Mouse (Mus musculus) layer of hippocampus, adult 8-10 months (tissue): ENCODE data around the gene Gas2l3. TPM values are rescaled to one million over a fixed set of nuclear protein-coding genes. Genes with fewer than 3 reads are reported as not detected.
A peak's percentile ranks its signal among the peaks of the same experiment; 100 is the strongest.

Experiments
- DNase-seq, 2 experiments: peaks; one replicate each; pipeline ENCODE4 v3.0.0; 2022; ENCODE audit warnings: low spot score in 2 of 2
- total RNA-seq, 4 experiments: library from RNA; stranded (reverse); gene quantifications; 2 replicates each; pipeline ENCODE4 v1.2.4; 2022

Gene Gas2l3
- total RNA-seq, 4 experiments from 2014 or later, result 3.7 to 4.3 (median 3.9) TPM

DNA sequence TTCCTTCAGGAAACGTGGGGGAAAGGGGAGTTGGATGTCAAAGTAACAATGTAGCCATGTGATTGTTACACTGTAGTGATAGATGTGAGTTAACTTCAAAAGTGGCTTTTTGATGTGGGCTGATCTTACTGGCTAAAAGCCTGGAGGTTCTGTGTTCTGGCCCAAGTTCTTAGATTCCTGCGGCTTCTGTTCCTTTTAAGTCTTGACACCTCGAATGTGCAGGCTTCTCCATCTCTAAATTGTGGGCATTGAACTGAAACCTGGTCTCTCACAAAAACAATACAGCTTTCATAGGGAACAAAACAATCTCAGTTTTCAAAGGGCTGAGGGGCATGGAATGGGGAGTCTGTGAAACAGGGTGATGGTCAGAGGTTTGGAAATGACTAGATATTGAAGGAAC is 614 bp upstream of the Gas2l3 start:
- no peak for DNase-seq

DNA sequence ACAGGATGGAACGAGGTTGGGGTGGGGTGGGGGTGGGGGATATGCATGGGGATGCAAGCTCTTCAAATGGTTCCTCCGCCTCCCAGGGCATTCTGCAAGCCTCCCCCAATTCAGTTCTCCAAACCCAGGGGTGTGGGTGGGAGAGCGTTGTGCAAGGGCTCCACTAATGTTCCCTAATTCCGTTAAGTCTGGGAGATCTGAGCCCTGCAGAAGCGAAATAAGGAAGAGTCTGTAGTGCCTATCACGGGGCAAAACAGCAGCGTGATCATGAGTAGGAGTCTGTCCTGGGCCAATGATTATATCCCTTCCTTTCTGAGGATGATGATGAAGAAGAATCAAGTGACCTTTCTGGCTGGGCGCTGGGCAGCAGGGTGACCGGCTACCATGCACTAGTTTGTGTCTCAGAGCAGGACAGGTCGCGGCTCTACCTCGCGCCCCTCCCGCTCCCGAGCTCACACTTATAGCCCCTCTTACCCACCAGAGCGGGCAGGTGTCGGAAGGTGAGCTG is 598 bp downstream of the Gas2l3 start:
- DNase-seq, result peak in 1 of 2 experiments; percentile 7

GRCm38 (mm10) chr10:89442640-89443039 is 1.1 kb downstream of the Gas2l3 start:
- no peak for DNase-seq

GRCm38 (mm10) chr10:89441961-89442360 is 1.8 kb downstream of the Gas2l3 start:
- no peak for DNase-seq

DNA sequence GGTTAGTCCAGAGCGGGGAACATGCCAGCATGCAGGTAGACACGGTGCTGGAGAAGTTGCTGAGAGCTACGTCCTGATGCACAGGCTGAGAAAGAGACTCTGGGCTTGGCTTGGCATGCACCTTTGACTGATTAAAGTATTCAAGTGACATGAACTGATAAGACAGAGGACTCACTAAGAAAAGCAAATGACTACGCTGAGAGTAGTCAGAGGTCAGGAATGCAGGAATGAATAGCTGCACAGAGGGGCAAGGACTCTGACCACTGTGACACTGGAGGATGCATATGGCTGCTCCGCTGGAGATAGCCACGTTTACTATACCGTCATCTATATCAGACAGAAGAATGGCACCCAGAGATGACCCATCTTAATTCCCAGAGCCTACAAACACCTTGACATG is 4.4 kb downstream of the Gas2l3 start:
- DNase-seq, result no peak

- DNase-seq, result no peak
Observed at GRCm38 (mm10) chr10:89437996-89438395, 5.8 kb downstream of the Gas2l3 start.

DNA sequence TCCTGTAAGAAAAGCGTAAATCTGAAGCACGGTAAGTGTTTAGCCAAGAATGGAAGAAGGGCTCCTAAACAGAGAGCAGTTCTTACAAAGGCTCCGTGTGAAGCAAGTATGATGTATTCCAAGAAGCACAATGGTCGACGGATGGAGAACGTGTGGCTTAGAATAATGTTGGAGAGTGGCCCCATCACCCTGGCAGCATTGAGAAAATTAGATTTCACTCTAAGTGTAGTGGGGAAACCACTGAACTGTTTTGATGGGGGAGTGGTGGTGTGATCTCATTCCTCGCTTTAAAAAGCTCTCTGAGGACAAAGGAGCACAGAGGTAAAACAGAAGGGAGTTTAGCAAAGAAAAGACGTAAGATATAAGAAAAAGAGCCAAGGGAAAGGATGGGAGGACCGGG is 6.3 kb downstream of the Gas2l3 start:
- no peak for DNase-seq

DNA sequence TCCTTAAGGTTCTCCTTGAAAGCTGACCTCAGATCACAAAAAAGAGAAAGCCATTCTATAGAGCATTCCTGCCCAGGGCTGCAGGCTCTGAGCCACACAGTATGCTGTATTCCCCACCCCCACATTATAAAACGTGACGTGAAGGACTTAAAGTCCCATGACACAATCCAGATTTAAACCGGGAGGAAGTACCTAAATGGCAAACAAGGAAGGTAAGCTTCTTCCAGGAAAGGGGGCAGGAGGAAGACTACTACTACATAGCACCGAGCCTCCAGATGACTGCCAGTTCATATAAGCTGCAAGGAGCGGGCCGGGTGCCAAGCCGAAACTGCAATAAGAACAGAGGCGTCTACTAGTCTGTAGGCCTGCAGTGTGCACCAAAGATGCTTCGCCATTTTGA is 7.8 kb downstream of the Gas2l3 start:
- DNase-seq, result no peak

GRCm38 (mm10) chr10:89435413-89435812 is 8.4 kb downstream of the Gas2l3 start:
- DNase-seq, result no peak

- DNase-seq, result no peak
Observed at GRCm38 (mm10) chr10:89434509-89435210, 9.1 kb downstream of the Gas2l3 start.

DNA sequence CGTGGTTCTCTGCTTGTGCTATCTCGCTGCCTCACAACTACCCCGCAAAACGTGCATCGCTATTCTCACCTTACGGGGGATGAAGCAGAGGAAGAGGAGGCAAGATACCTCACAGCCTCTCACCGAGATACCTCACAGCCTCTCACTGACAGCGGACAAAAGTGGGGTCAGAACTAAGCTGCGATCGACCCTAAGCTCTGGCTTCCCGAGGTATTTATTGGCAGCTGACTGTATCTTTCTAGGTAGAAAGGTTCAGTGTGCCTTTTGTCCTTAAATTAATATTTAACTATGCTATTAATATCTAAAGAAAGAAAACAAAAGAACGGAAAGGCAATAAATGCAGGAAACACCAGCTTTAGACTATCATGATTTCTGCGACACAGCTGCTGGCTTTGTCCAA is 11.0 kb downstream of the Gas2l3 start:
- no peak for DNase-seq

DNA sequence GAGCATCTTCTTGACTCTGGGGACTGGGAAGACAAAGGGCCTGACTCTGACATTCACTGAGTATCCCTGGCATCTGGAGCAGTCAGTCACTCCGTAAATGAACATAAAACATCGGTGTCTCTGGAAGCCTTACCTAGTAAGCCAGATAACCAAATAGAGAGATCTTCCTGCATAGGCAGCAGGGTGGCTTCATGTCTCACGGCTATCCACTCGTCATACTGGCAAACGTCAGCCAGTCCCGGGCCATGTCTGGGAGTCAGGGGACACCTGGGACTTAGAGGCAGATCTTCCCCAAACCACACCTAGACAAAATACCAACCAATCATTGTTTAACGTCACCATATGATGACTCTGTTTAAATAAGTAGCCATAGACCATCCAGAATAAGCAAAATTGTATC is 13.0 kb downstream of the Gas2l3 start:
- DNase-seq, result no peak

DNA sequence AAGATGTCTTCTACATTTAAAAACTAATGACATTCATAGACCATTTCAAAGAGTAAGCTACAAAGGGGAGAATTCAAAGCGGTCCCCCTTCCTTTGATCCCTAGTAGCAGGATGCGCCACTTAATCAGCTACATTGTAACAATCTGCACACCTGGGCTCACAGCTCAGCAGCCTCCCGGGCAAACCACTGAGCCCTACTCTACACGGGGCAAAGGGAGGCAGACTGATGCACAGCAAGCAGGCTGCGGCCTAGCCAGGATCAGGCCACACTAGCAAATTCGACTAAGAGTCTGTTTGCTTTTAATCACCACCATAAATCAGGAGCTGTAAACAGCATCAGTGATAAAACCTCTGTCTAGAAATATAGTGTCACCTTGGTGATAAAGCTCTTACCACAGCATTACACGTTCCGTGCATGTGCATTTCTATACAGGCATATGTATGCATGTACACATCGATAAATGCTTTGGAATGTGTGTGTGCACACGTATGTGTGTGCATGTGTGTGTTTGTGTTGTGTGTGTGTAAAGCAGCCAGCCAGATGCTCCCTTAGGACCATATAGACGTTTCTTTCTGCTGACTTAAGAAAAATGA is 18.9 kb downstream of the Gas2l3 start:
- DNase-seq, result no peak

DNA sequence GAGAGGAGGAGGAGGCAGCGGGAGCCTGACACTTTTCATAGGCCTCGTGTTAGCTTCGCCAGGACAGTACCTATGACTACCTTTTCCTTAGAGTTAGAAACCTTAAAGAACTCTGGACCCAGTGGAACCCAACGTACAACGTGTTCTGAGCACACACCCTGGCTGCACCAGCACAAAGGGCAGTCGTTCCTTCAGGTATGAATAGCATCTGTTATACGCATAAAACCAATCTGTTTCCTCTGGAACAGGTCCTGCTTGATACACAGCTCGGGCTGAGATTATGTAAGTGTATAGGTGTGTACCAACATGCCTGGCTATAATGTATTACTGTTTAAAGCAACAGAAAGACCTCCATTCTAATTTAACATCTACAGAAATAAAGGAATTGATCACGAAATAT is 19.6 kb downstream of the Gas2l3 start:
- no peak for DNase-seq

DNA sequence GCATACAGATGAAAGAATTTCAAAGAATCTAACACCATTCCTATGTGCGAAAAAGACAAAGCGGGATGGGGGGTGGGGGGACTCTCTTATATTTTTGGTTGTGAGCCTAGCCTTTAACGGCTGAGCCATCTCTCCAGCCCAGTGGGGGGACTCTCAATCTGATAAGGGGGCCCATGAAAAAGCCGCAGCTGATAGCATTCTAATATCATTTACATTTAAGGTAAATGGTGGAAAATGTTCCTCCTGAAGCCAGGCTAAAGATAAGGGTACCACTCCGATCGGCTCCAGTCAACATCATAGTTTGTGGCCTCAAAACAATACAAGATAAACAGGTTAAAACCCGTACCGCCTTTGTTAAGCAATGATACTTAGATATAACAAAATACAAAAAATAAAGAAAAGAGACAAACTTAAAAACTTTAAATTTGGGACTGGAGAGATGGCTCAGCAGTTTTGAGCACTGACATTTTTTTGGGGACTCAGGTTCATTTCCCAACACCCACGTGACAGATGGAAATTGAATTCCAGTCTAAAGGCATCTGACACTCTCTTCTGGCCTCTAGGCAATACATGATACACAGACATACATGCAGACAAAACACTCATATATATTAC is 20.5 kb downstream of the Gas2l3 start:
- DNase-seq, result no peak

- DNase-seq, result no peak
Observed at GRCm38 (mm10) chr10:89422504-89423158, 21.1 kb downstream of the Gas2l3 start.

GRCm38 (mm10) chr10:89417966-89418365 is 25.8 kb downstream of the Gas2l3 start:
- no peak for DNase-seq

DNA sequence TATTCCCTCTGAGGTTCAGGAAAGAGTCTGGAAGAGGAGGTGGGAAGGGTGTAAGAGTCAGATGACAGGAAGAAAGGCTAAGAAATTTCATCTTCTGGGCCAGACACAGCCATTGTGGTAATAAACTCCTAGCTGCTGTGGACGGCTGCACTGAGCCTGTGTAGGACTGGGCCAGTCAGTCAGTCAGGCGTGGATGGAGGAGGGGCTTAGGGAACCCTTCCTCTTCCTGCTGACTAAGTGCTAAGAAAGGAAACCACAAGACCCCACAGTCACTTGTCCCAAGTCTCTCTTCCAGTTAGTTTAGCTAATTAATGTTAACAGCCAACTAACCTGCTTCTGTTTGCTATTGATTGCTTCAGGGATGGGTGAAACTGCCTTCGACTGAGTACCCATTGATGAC is 28.3 kb downstream of the Gas2l3 start:
- no peak for DNase-seq

- DNase-seq, result no peak
Observed at GRCm38 (mm10) chr10:89407551-89407950, 36.2 kb downstream of the Gas2l3 start.

GRCm38 (mm10) chr10:89406733-89407484 is 36.9 kb downstream of the Gas2l3 start:
- DNase-seq, result no peak

- no peak for DNase-seq
Observed at GRCm38 (mm10) chr10:89404936-89405335, 38.8 kb downstream of the Gas2l3 start.
